Mouse (Mus musculus) erythroblast, embryonic 14.5 days (primary cell): ENCODE measurements around the gene Tes.

Experiments
- GATA1 ChIP-seq: IDR thresholded peaks from 2 replicates; pipeline ENCODE4 v1.6.1; 2012; ENCODE audit warnings: low read length, inconsistent platforms, mixed read lengths
- TAL1 ChIP-seq: IDR thresholded peaks from 3 replicates; pipeline ENCODE4 v1.6.1; 2012; ENCODE audit warnings: low read length, inconsistent platforms, mixed read lengths

DNA sequence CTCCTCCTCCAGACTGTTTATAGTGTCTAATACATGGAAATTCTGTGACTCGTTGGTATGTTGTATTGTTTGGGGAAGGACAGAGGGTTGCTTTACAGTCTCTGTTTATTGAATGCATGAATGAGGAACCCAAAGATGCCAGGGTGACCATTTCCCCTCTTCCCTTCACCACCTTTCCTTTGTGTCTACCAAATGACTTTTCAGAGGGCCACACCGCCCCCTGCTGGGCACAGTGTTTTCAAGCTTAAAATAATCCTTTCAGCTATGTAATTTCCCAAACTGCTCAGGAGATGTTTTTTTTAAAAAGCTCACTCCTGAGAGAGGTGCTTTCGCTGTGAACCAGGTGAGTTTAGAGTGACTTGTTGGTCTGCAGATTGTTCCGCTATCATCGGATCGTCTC, 22.5 kb downstream of the Tes start:
- no peak for TF ChIP-seq GATA1
- TF ChIP-seq TAL1, result no peak
